In genomic region chr7:122667903-122668302, GRCm38 (mm10) we compare ENCODE assay signal across 9 mouse cellular contexts. TPM values are rescaled to one million over a fixed set of nuclear protein-coding genes. Genes with fewer than 3 reads are reported as not detected.
DNase-seq lines count a peak whose midpoint lies in the region; TF ChIP-seq lines count a peak whose summit lies in the region.
"Had no signal": no experiment of that assay in that cellular context is flagged by ENCODE, and none has a peak within 500 bp of the region (broad histone marks: within the 10 kb centered on the region; RNA-seq: fewer than 3 reads in every experiment).

No protein-coding gene starts in this region.

- intact Hi-C loops in heart, adult 2 months (cut with DNase I), result no loop called here
- intact Hi-C loops in heart, postnatal 25 days (cut with DNase I), result loop anchor here (5.0 kb wide), 1 partner anchor 196 kb away; no protein-coding TSS in a partner anchor

- no peak for TF ChIP-seq EP300 in heart, adult 2 months (IDR thresholded peaks at IDR 0.05; ENCODE audit: insufficient read depth, low read depth, low read length)

- no peaks in the 10 kb centered on the region for H3K79me2 ChIP-seq in heart, adult 2 months (replicated peaks; ENCODE audit: control insufficient read depth, insufficient read depth, low read length)

- no peaks in the 10 kb centered on the region for H3K36me3 ChIP-seq in heart, adult 2 months (ENCODE audit: control insufficient read depth, insufficient read depth, low read length)
- H3K36me3 ChIP-seq: midbrain, embryonic 12.5 days had no signal

- no peak overlapping the region for H3K4me3 ChIP-seq in heart, adult 2 months
- H3K4me3 ChIP-seq: midbrain, embryonic 12.5 days had no signal

- H3K27ac ChIP-seq in heart, adult 2 months, result no peak overlapping the region
- H3K27ac ChIP-seq: midbrain, embryonic 12.5 days had no signal

- peak; percentile 68 for TF ChIP-seq CTCF in heart, adult 2 months (IDR thresholded peaks at IDR 0.05)

- H3K9ac ChIP-seq in heart, adult 2 months (ENCODE audit: low read depth, low read length), result no peak overlapping the region
- H3K9ac ChIP-seq: midbrain, embryonic 12.5 days had no signal

- 24% methylated on average over 5 of the region's 5 CpGs for WGBS in heart, adult 2 months

- H3K27me3 ChIP-seq in heart, adult 2 months (ENCODE audit: control insufficient read depth, insufficient read depth, low read length), result no peaks in the 10 kb centered on the region; the same call in 1 of the 2 replicates

- no peaks in the 10 kb centered on the region for H3K4me1 ChIP-seq in heart, adult 2 months (ENCODE audit: control insufficient read depth, insufficient read depth, low read length)

- no peak for TF ChIP-seq POLR2A in heart, adult 2 months (IDR thresholded peaks at IDR 0.05; ENCODE audit: insufficient read depth, low read depth, low read length)

- DNase-seq in heart, adult 2 months, result no peak
- DNase-seq in heart, postnatal 25 days (ENCODE audit: low spot score), result no peak
- peak; percentile 45 for DNase-seq in right cerebral cortex, adult 18-20 months
- DNase-seq in right cerebral cortex, postnatal 36 days (ENCODE audit: low spot score in 2 of 2), result no peak
- peak; percentile 25 for DNase-seq in cerebellum, adult 9-11 months
- DNase-seq in layer of hippocampus, adult 9-11 months, result peak; percentile 18
- DNase-seq in thymus, postnatal 25 days, result peak; percentile 6
- DNase-seq in ovary, postnatal 10 days (ENCODE audit: low spot score), result no peak

RNA-seq across cellular contexts. Expression of gene Cacng3, which starts 2.4 kb away (rescaled TPM):
- not detected for total RNA-seq in heart, adult 2 months (2021)
- not detected in 2 replicates for polyA plus RNA-seq in heart, adult 2 months (2012; rRNA removed)
- not detected for total RNA-seq in heart, postnatal 25 days (2021)

Comparison
In these comparisons a context has a peak if more than half of its experiments do, and no peak if none do; other contexts are left out.
1. DNase-seq: peak in right cerebral cortex, adult 18-20 months (single experiment), cerebellum, adult 9-11 months (single experiment), layer of hippocampus, adult 9-11 months (single experiment) and thymus, postnatal 25 days (single experiment); none in heart, adult 2 months (0 of 2), heart, postnatal 25 days (single experiment), right cerebral cortex, postnatal 36 days (0 of 2) and ovary, postnatal 10 days (single experiment).